Mouse (Mus musculus): ENCODE measurements at regions not wholly inside any gene's neighbourhood (a gene's known extent, or its start where the extent isn't known, plus 50 kb on each side); places are given as distances from the start of the nearest gene placed in this dataset.
A peak's percentile ranks its signal among the peaks of the same experiment; 100 is the strongest.
"Not testable (repeated sequence)": the region's sequence is repeated elsewhere in the genome, so short reads cannot be mapped to it uniquely, and the experiment has no call there.

- no peaks in the 10 kb centered on the region for H3K36me3 ChIP-seq (replicated peaks)
- H3K27ac ChIP-seq, result no peak overlapping the region
- 64% methylated on average over 4 of the region's 4 CpGs for WGBS
- H3K27me3 ChIP-seq (replicated peaks), result no peaks in the 10 kb centered on the region
- H3K9me3 ChIP-seq, result no peaks in the 10 kb centered on the region
- H3K9ac ChIP-seq, result no peak overlapping the region
- no peak overlapping the region for H3K4me3 ChIP-seq
- no peak for ATAC-seq (replicated peaks)
- peaks cover 44% of the 10 kb centered on the region for H3K4me1 ChIP-seq
- H3K4me2 ChIP-seq, result no peak overlapping the region
These were observed 384.5 kb downstream of the Sox9 start for GRCm38 (mm10) chr11:113166517-113166916.

GRCm38 (mm10) chr11:113172497-113173140 is 390.6 kb downstream of the Sox9 start:
- Histone ChIP-seq H3K4me3 (peak overlapping the region; percentile 43), H3K27ac (peak overlapping the region; percentile 80), H3K9ac (0 out of 2 replicates have a peak overlapping the region, but pooled peaks have one; percentile 31), H3K27me3 (replicated peaks) (no peaks in the 10 kb centered on the region), H3K4me2 (peak overlapping the region; percentile 58), H3K36me3 (replicated peaks) (no peaks in the 10 kb centered on the region), H3K4me1 (peaks cover 22% of the 10 kb centered on the region), H3K9me3 (no peaks in the 10 kb centered on the region)
- peak; percentile 79 for ATAC-seq (replicated peaks)
- WGBS, result 22% methylated on average over 16 of the region's 16 CpGs

GRCm38 (mm10) chr11:113173317-113173716 is 391.3 kb downstream of the Sox9 start:
- peaks cover 22% of the 10 kb centered on the region for H3K4me1 ChIP-seq
- peak overlapping the region; percentile 30 for H3K4me3 ChIP-seq

GRCm38 (mm10) chr11:113174011-113174507 is 392.0 kb downstream of the Sox9 start:
- Histone ChIP-seq H3K9me3 (no peaks in the 10 kb centered on the region), H3K27ac (peak overlapping the region; percentile 65), H3K27me3 (replicated peaks) (no peaks in the 10 kb centered on the region), H3K4me3 (no peak overlapping the region), H3K9ac (no peak overlapping the region), H3K36me3 (replicated peaks) (no peaks in the 10 kb centered on the region), H3K4me1 (peaks cover 22% of the 10 kb centered on the region), H3K4me2 (no peak overlapping the region)
- WGBS, result 40% methylated on average over 5 of the region's 5 CpGs
- no peak for ATAC-seq (replicated peaks)

More at GRCm38 (mm10) chr11:113173317-113173716, 391.3 kb downstream of the Sox9 start:
- H3K9me3 ChIP-seq; ATAC-seq (replicated peaks); H3K36me3 ChIP-seq (replicated peaks); H3K9ac ChIP-seq; H3K27me3 ChIP-seq (replicated peaks): not testable (repeated sequence)
- WGBS, result 22% methylated on average over 12 of the region's 12 CpGs
- Histone ChIP-seq H3K4me2 (peak overlapping the region; percentile 43), H3K27ac (0 out of 2 replicates have a peak overlapping the region, but pooled peaks have one; percentile 38)

GRCm38 (mm10) chr11:113175323-113175722 is 393.3 kb downstream of the Sox9 start:
- no peak for ATAC-seq (replicated peaks)
- Histone ChIP-seq H3K36me3 (replicated peaks) (no peaks in the 10 kb centered on the region), H3K4me2 (no peak overlapping the region), H3K9ac (no peak overlapping the region), H3K4me3 (no peak overlapping the region), H3K27ac (no peak overlapping the region), H3K4me1 (peaks cover 20% of the 10 kb centered on the region), H3K27me3 (replicated peaks) (no peaks in the 10 kb centered on the region), H3K9me3 (no peaks in the 10 kb centered on the region)
- WGBS, result 34% methylated on average over 6 of the region's 6 CpGs

GRCm38 (mm10) chr11:113176183-113176582 is 394.2 kb downstream of the Sox9 start:
- no peaks in the 10 kb centered on the region for H3K27me3 ChIP-seq (replicated peaks)
- no peaks in the 10 kb centered on the region for H3K36me3 ChIP-seq (replicated peaks)
- H3K9ac ChIP-seq, result no peak overlapping the region
- peaks cover 14% of the 10 kb centered on the region for H3K4me1 ChIP-seq
- no peak overlapping the region for H3K4me3 ChIP-seq
- H3K9me3 ChIP-seq, result no peaks in the 10 kb centered on the region
- H3K4me2 ChIP-seq, result no peak overlapping the region
- ATAC-seq (replicated peaks), result no peak
- 26% methylated on average over 7 of the region's 7 CpGs for WGBS
- no peak overlapping the region for H3K27ac ChIP-seq

- Histone ChIP-seq H3K27ac (no peak overlapping the region), H3K9ac (no peak overlapping the region), H3K4me1 (peaks cover 14% of the 10 kb centered on the region), H3K9me3 (no peaks in the 10 kb centered on the region), H3K4me2 (no peak overlapping the region), H3K4me3 (no peak overlapping the region), H3K36me3 (replicated peaks) (no peaks in the 10 kb centered on the region), H3K27me3 (replicated peaks) (no peaks in the 10 kb centered on the region)
- 74% methylated on average over 7 of the region's 7 CpGs for WGBS
- no peak for ATAC-seq (replicated peaks)
These were observed 396.4 kb downstream of the Sox9 start for GRCm38 (mm10) chr11:113178375-113178774.

- no peaks in the 10 kb centered on the region for H3K27me3 ChIP-seq (replicated peaks)
- WGBS, result 73% methylated on average over 14 of the region's 14 CpGs
- no peak for ATAC-seq (replicated peaks)
- no peak overlapping the region for H3K4me2 ChIP-seq
- no peaks in the 10 kb centered on the region for H3K9me3 ChIP-seq
- H3K9ac ChIP-seq, result no peak overlapping the region
- H3K36me3 ChIP-seq (replicated peaks), result no peaks in the 10 kb centered on the region
- H3K27ac ChIP-seq, result no peak overlapping the region
- H3K4me3 ChIP-seq, result no peak overlapping the region
- peaks cover 7% of the 10 kb centered on the region for H3K4me1 ChIP-seq
These were observed 398.0 kb downstream of the Sox9 start for GRCm38 (mm10) chr11:113180008-113180407.

- H3K4me2 ChIP-seq, result no peak overlapping the region
- no peaks in the 10 kb centered on the region for H3K9me3 ChIP-seq
- no peak overlapping the region for H3K9ac ChIP-seq
- 63% methylated on average over 13 of the region's 13 CpGs for WGBS
- H3K4me1 ChIP-seq, result no peaks in the 10 kb centered on the region; the same call in 1 of the 2 replicates
- no peak overlapping the region for H3K27ac ChIP-seq
- no peak overlapping the region for H3K4me3 ChIP-seq
- ATAC-seq (replicated peaks), result no peak
- no peaks in the 10 kb centered on the region for H3K27me3 ChIP-seq (replicated peaks)
- H3K36me3 ChIP-seq (replicated peaks), result no peaks in the 10 kb centered on the region
These were observed 400.2 kb downstream of the Sox9 start for GRCm38 (mm10) chr11:113182083-113182861.

GRCm38 (mm10) chr11:113183556-113183955 is 401.5 kb downstream of the Sox9 start:
- no peak for ATAC-seq (replicated peaks)
- H3K4me2 ChIP-seq, result no peak overlapping the region
- no peaks in the 10 kb centered on the region for H3K27me3 ChIP-seq (replicated peaks)
- no peak overlapping the region for H3K9ac ChIP-seq
- H3K27ac ChIP-seq, result peak overlapping the region; percentile 27
- no peaks in the 10 kb centered on the region for H3K36me3 ChIP-seq (replicated peaks)
- H3K4me3 ChIP-seq, result no peak overlapping the region
- no peaks in the 10 kb centered on the region; the same call in 1 of the 2 replicates for H3K4me1 ChIP-seq
- H3K9me3 ChIP-seq, result no peaks in the 10 kb centered on the region
- WGBS, result 53% methylated on average over 5 of the region's 5 CpGs

- Histone ChIP-seq H3K9ac (no peak overlapping the region), H3K27me3 (replicated peaks) (no peaks in the 10 kb centered on the region), H3K4me2 (no peak overlapping the region), H3K9me3 (no peaks in the 10 kb centered on the region), H3K27ac (peak overlapping the region; percentile 27), H3K4me3 (no peak overlapping the region), H3K36me3 (replicated peaks) (no peaks in the 10 kb centered on the region), H3K4me1 (no peaks in the 10 kb centered on the region; the same call in 1 of the 2 replicates)
- ATAC-seq (replicated peaks), result no peak
- 8% methylated on average over 9 of the region's 9 CpGs for WGBS
These were observed 402.1 kb downstream of the Sox9 start for GRCm38 (mm10) chr11:113184095-113184494.

- H3K36me3 ChIP-seq (replicated peaks), result no peaks in the 10 kb centered on the region
- H3K4me2 ChIP-seq, result no peak overlapping the region
- no peak overlapping the region for H3K4me3 ChIP-seq
- H3K9ac ChIP-seq, result no peak overlapping the region
- peaks cover 1% of the 10 kb centered on the region; the same call in 1 of the 2 replicates for H3K4me1 ChIP-seq
- peak overlapping the region; percentile 16; the same call in 1 of the 2 replicates for H3K27ac ChIP-seq
- no peak for ATAC-seq (replicated peaks)
- no peaks in the 10 kb centered on the region for H3K9me3 ChIP-seq
- no peaks in the 10 kb centered on the region for H3K27me3 ChIP-seq (replicated peaks)
- 55% methylated on average over 8 of the region's 8 CpGs for WGBS
These were observed 405.4 kb downstream of the Sox9 start for GRCm38 (mm10) chr11:113187407-113187806.
